Mouse (Mus musculus) heart, embryonic 10.5 days (tissue): ENCODE results near the gene Krt5. TPM values are rescaled to one million over a fixed set of nuclear protein-coding genes. Genes with fewer than 3 reads are reported as not detected.
"Not testable (repeated sequence)": the region's sequence is repeated elsewhere in the genome, so short reads cannot be mapped to it uniquely, and the experiment has no call there.

Experiments
- DNase-seq: peaks from one replicate; pipeline ENCODE4 v3.0.0-alpha.2; 2017; ENCODE audit warnings: low spot score
- H3K27ac ChIP-seq: fragments of 300-500 bp; sonication (generic); 2 replicates; pipeline ENCODE4 v1.5.1; 2016; ENCODE audit warnings: mild to moderate bottlenecking
- H3K27me3 ChIP-seq: fragments of 300-500 bp; sonication (generic); 2 replicates; pipeline ENCODE4 v1.6.1; 2016; ENCODE audit warnings: mild to moderate bottlenecking; ENCODE audit not compliant: poor library complexity, insufficient read depth, severe bottlenecking
- H3K36me3 ChIP-seq: fragments of 300-500 bp; sonication (generic); 2 replicates; pipeline ENCODE4 v1.6.1; 2016; ENCODE audit warnings: mild to moderate bottlenecking, moderate library complexity
- H3K4me1 ChIP-seq: fragments of 300-500 bp; sonication (generic); 2 replicates; pipeline ENCODE4 v1.6.1; 2016; ENCODE audit warnings: mild to moderate bottlenecking
- H3K4me3 ChIP-seq: fragments of 300-500 bp; sonication (generic); 2 replicates; pipeline ENCODE4 v1.5.1; 2016; ENCODE audit warnings: mild to moderate bottlenecking, moderate library complexity
- H3K9me3 ChIP-seq: fragments of 300-500 bp; sonication (generic); 2 replicates; pipeline ENCODE4 v1.6.1; 2016; ENCODE audit warnings: mild to moderate bottlenecking, moderate library complexity
- WGBS: fragments of 180-500 bp; shearing (Covaris S2); methylation state at CpG from one replicate; pipeline ENCODE4 v1.1.7; 2016; 5-methylcytosine and 5-hydroxymethylcytosine counted together
- microRNA-seq: library from miRNA; unstranded; fragments of <30 nt; microRNA quantifications from one replicate; pipeline ENCODE4, GENCODE M21; 2017
- polyA plus RNA-seq: library from polyadenylated mRNA; unstranded; fragments of >200 nt; fragmentation: Nextera tagmentation; extraction: Ambion mirVana; gene quantifications from 2 replicates; pipeline ENCODE4 v1.2.1, GENCODE M21; 2016

Gene Krt5
- polyA plus RNA-seq, 1 experiment from 2014 or later, result 1.4 TPM

DNA sequence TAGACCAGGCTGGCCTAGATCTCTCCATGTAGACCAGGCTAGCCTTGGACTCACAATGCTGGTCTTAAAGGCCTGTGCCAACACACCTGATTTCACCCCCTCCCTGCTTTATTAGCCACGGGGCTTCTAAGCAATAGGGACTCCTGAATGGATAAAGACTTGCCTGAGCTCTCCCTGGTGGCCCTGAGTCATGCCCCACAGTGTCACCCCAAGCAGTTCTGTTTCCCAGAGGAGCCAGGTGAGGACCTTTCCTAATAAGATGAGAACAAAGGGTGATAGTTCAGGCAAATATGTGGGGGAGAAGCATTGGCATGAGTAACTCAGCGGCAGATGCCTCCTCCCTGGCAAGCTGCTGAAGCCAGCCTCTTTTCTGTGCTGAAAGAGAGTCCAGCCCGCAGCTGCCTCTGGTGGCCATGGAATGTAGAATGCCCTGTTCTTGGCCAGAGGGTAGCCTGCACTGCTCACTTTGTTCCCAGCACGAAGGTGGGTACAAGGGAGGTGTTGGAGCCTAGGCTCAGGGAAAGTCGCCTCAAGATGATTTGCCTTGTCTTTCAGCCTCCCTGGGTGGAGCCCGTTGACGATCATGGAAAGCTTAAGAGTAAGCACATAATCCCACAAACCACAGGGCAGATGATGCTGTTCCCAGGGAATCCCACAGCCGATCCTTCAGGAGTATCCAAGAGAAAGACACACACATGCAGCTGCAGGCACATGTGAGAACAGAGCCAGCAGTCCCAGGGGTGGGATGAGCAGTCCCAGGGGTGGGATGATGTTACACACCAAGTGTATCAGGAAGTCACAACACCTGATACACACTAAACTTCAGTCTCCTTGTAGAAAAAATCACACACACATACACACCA lies 15.1 kb downstream of the Krt5 start:
- 67% methylated on average over 8 of the region's 8 CpGs for whole genome bisulfite sequencing
- Histone ChIP-seq H3K4me1 (no peaks in the 10 kb centered on the region), H3K36me3 (no peaks in the 10 kb centered on the region), H3K27ac (no peak overlapping the region), H3K9me3 (no peaks in the 10 kb centered on the region), H3K4me3 (no peak overlapping the region), H3K27me3 (peaks cover 6% of the 10 kb centered on the region; the same call in 1 of the 2 replicates)
- DNase-seq, result no peak

DNA sequence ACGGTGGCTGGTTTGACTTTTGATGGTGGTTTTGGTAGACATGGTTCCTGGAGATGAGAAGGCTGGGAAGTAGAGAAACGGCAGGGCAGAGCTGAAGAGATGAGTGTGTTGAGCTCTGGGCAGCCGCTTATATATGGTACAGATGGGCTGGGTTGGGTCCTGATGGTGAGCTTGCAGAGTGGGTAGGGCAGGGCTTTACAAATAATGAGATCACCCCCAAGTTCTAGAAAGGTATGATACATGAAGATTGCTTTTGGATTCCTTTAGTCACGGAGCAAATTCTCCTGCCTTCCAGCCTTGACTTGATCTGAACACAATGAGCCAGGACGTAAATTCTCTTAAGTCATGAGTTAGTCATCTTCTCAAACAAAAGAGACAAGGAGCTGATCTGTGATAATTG lies 18.5 kb downstream of the Krt5 start, which contains the start of gene Krt6a:
Gene Krt6a (minus strand): TSS at position 101 of the 400 bp plus-strand sequence.
- no peak for DNase-seq
- 76% methylated on average over 5 of the region's 5 CpGs for WGBS
- no peak within 1 kb of the TSS for H3K4me3 ChIP-seq
- peaks cover 6% of the 10 kb centered on the region; the same call in 1 of the 2 replicates for H3K27me3 ChIP-seq
- no peaks in the 10 kb centered on the region for H3K36me3 ChIP-seq
- H3K27ac ChIP-seq, result no peak within 1 kb of the TSS
- no peaks in the 10 kb centered on the region for H3K4me1 ChIP-seq
- H3K9me3 ChIP-seq, result no peaks in the 10 kb centered on the region

DNA sequence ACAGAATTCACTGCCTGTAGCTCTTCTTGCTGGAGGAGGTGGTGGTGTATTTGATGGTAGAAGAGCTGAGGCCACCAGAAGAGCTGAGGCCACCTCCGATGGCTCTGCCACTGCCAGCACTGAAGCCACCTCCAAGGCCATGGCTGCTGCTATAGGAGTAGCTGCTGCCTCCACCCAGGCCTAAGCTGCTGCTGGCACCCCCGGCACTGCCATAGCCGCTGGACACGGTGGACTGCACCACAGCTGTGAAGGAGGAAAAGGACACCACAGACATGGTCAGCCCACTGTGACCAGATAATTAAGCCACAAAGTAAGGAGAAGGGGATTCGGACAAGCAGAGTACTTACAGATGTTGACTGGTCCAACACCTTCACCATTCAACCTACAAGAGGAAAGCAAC lies 22.2 kb downstream of the Krt5 start:
- not testable (repeated sequence) for H3K4me3 ChIP-seq, H3K27me3 ChIP-seq, H3K36me3 ChIP-seq, DNase-seq, H3K27ac ChIP-seq, H3K4me1 ChIP-seq, H3K9me3 ChIP-seq
- WGBS, result 84% methylated on average over 5 of the region's 5 CpGs

DNA sequence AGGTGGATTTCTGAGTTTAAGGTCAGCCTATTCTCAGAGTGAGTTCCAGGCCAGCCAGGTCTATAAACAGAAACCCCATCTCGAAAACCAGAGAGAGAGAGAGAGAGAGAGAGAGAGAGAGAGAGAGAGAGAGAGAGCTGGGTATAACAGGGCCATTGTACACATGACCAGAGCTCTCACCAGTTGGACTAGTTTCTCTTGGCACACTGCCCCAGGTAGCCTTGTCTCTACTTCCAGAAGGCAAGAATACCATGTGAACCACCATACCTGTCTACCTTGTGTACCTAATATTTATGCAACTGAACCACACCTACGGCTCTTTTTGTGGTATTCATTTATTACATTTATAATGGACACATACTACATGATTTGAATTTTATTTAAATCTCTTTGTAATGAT lies 24.5 kb downstream of the Krt5 start:
- no peak for DNase-seq
- no peak overlapping the region for H3K27ac ChIP-seq
- no peaks in the 10 kb centered on the region for H3K4me1 ChIP-seq
- H3K9me3 ChIP-seq, result no peaks in the 10 kb centered on the region
- H3K36me3 ChIP-seq, result no peaks in the 10 kb centered on the region
- 73% methylated on average over 2 of the region's 2 CpGs for WGBS
- no peak overlapping the region for H3K4me3 ChIP-seq
- no peaks in the 10 kb centered on the region for H3K27me3 ChIP-seq

DNA sequence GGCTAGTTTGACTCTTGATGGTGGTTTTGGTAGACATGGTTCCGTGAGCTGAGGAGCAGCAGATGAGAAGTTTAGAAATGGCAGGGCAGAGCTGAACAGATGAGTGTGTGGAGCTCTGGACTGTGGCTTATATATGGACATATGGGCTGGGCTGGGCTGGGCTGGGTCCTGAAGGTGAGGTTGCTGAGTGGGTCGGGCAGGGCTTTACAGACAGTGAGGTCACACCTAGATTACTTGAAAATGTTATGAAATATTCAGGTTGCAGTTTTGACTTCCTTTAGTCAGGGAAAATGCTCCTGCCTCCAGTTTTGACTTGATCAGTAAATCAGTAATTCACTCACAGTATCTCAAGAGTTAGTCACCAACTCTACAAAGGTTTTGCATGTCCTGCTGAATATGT lies 32.5 kb downstream of the Krt5 start, which contains the start of gene Krt6b:
Gene Krt6b (minus strand): TSS at position 101 of the 400 bp plus-strand sequence.
- Histone ChIP-seq H3K27me3 (no peaks in the 10 kb centered on the region), H3K4me3 (no peak within 1 kb of the TSS), H3K27ac (no peak within 1 kb of the TSS), H3K9me3 (no peaks in the 10 kb centered on the region), H3K4me1 (no peaks in the 10 kb centered on the region), H3K36me3 (no peaks in the 10 kb centered on the region)
- 71% methylated on average over 2 of the region's 2 CpGs for WGBS
- DNase-seq, result no peak

DNA sequence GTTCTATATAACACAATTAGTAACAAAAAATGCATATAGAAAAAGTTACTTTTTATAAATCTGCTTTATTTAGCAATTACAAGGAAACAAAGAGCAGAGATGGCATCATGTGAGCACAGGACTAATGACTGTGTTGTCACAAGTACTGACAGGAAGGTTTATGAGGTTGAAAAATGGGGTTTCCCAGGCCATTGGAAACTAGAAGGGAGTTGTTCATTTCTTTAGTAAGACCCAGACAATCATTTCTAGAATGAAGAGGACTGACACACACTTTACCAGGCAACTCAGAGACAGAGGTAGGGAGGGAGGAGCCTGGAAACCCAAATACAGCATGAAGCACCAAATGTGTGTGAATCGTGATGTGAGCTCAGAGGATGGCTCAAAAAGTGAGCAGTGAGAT lies 36.7 kb downstream of the Krt5 start:
- H3K9me3 ChIP-seq, result no peaks in the 10 kb centered on the region
- no peak overlapping the region for H3K27ac ChIP-seq
- no peak overlapping the region for H3K4me3 ChIP-seq
- DNase-seq, result no peak
- H3K4me1 ChIP-seq, result no peaks in the 10 kb centered on the region
- no peaks in the 10 kb centered on the region for H3K36me3 ChIP-seq
- no peaks in the 10 kb centered on the region for H3K27me3 ChIP-seq
- WGBS, result 81% methylated on average over 1 of the region's 1 CpGs

Small RNAs within 50 kb of the gene (microRNA-seq; reads per million reads assigned to microRNA genes)
- not detected for gene Gm44323
- gene Gm44342, result not detected
- gene Gm44383, result not detected

Other genes starting within 250 kb of the Krt5 start
- gene Krt81, start 249.1 kb downstream of the Krt5 start, polyA plus RNA-seq, result not detected in 2 replicates
- gene Krt86, start 239.4 kb downstream of the Krt5 start, polyA plus RNA-seq, result not detected in 2 replicates
- gene Krt83, start 221.4 kb downstream of the Krt5 start, polyA plus RNA-seq, result not detected in 2 replicates
- not detected in 2 replicates for gene Gm49425, start 195.6 kb downstream of the Krt5 start, polyA plus RNA-seq
- not detected in 2 replicates for gene Krt84, start 180.1 kb downstream of the Krt5 start, polyA plus RNA-seq
- gene Krt82, start 162.2 kb downstream of the Krt5 start, polyA plus RNA-seq, result not detected in 2 replicates
- gene Krt90, start 149.9 kb downstream of the Krt5 start, polyA plus RNA-seq, result 0.26 and 0.29 TPM in 2 replicates
- 0.10 TPM in 1 of 2 replicates, not detected in the other for gene Krt75, start 139.0 kb downstream of the Krt5 start, polyA plus RNA-seq
- gene Gm5414, start 84.7 kb downstream of the Krt5 start, polyA plus RNA-seq, result not detected in 2 replicates
- not detected in 2 replicates for gene Gm5478, start 65.5 kb downstream of the Krt5 start, polyA plus RNA-seq
- gene Krt6b, start 32.6 kb downstream of the Krt5 start, polyA plus RNA-seq, result not detected in 2 replicates
- 0.05 TPM in 1 of 2 replicates, not detected in the other for gene Krt6a, start 18.6 kb downstream of the Krt5 start, polyA plus RNA-seq
- gene Krt71, start 30.2 kb upstream of the Krt5 start, polyA plus RNA-seq, result not detected in 2 replicates
- gene Krt72, start 73.6 kb upstream of the Krt5 start, polyA plus RNA-seq, result not detected in 2 replicates
- not detected in 2 replicates for gene Krt73, start 89.4 kb upstream of the Krt5 start, polyA plus RNA-seq
- gene Krt2, start 105.3 kb upstream of the Krt5 start, polyA plus RNA-seq, result not detected in 2 replicates
- gene Krt1, start 137.9 kb upstream of the Krt5 start, polyA plus RNA-seq, result 0.30 and 1.0 TPM in 2 replicates
- 0.04 TPM in 1 of 2 replicates, not detected in the other for gene Krt77, start 156.8 kb upstream of the Krt5 start, polyA plus RNA-seq
- not detected in 2 replicates for gene Krt76, start 180.0 kb upstream of the Krt5 start, polyA plus RNA-seq
- gene Krt4, start 211.8 kb upstream of the Krt5 start, polyA plus RNA-seq, result 0.09 TPM in 1 of 2 replicates, not detected in the other
- 1.8 TPM in 2 replicates for gene Krt79, start 227.4 kb upstream of the Krt5 start, polyA plus RNA-seq
- gene Krt78, start 241.4 kb upstream of the Krt5 start, polyA plus RNA-seq, result not detected in 2 replicates